Mouse (Mus musculus) kidney, adult 2 months (tissue): Measurements from ENCODE around the gene Il34. TPM values are rescaled to one million over a fixed set of nuclear protein-coding genes. Genes with fewer than 3 reads are reported as not detected.

Source experiments
- DNase-seq: peaks from one replicate; pipeline ENCODE4 v3.0.0; 2021
- H3K27ac ChIP-seq: fragments of 200-500 bp; 2 replicates; pipeline ENCODE4 v1.5.1; 2012; ENCODE audit warnings: low read depth, low read length, control low read depth, inconsistent platforms; ENCODE audit not compliant: insufficient read depth
- H3K27me3 ChIP-seq: fragments of 200-500 bp; replicated peaks from 2 replicates; pipeline ENCODE4 v1.6.1; 2012; ENCODE audit warnings: mild to moderate bottlenecking, moderate library complexity, low read length, inconsistent platforms; ENCODE audit not compliant: control insufficient read depth, insufficient read depth
- H3K36me3 ChIP-seq: fragments of 200-500 bp; 2 replicates; pipeline ENCODE4 v1.6.1; 2012; ENCODE audit warnings: mild to moderate bottlenecking, moderate library complexity, low read length, inconsistent platforms; ENCODE audit not compliant: control insufficient read depth, insufficient read depth
- H3K4me1 ChIP-seq: fragments of 200-500 bp; 2 replicates; pipeline ENCODE4 v1.6.1; 2011; ENCODE audit warnings: low read length; ENCODE audit not compliant: control insufficient read depth, insufficient read depth
- H3K4me3 ChIP-seq: fragments of 200-500 bp; 2 replicates; pipeline ENCODE4 v1.5.1; 2011; ENCODE audit warnings: mild to moderate bottlenecking, low read depth, low read length, control low read depth; ENCODE audit not compliant: insufficient read depth
- CTCF ChIP-seq: fragments of 200-500 bp; conservative IDR thresholded peaks from 2 replicates; pipeline ENCODE4 v1.5.1; 2011; ENCODE audit warnings: low read depth, mild to moderate bottlenecking, control low read depth, low read length, moderate library complexity, mixed read lengths; ENCODE audit not compliant: insufficient read depth, insufficient read length
- POLR2A ChIP-seq: fragments of 200-500 bp; IDR thresholded peaks from one replicate; pipeline ENCODE4 v1.6.1; 2011; ENCODE audit warnings: low read depth, low read length, control low read depth
- WGBS: fragments of 180-500 bp; shearing (Covaris S2); methylation state at CpG from one replicate; pipeline ENCODE4 v1.1.7; 2018; 5-methylcytosine and 5-hydroxymethylcytosine counted together
- polyA plus RNA-seq: library from polyadenylated mRNA; depleted of rRNA; stranded (reverse); fragments of >200 nt; gene quantifications from 2 replicates; pipeline ENCODE4 v1.2.3, GENCODE M21; 2012

The Il34 gene
- polyA plus RNA-seq, 1 experiment: 21.8 TPM

GRCm38 (mm10) chr8:110776335-110776734, 29.4 kb downstream of the Il34 start:
- DNase-seq: no peak
- TF ChIP-seq POLR2A: no peak
- TF ChIP-seq CTCF: no peak
- Histone ChIP-seq H3K36me3 (no peaks in the 10 kb centered on the region), H3K27me3 (no peaks in the 10 kb centered on the region), H3K4me1 (peaks cover 11% of the 10 kb centered on the region), H3K4me3 (no peak overlapping the region), H3K27ac (no peak overlapping the region)
- 98% methylated on average over 3 of the region's 3 CpGs for WGBS

- 77% methylated on average over 3 of the region's 3 CpGs for WGBS
Measured at GRCm38 (mm10) chr8:110775721-110776120, 30.0 kb downstream of the Il34 start.

DNA sequence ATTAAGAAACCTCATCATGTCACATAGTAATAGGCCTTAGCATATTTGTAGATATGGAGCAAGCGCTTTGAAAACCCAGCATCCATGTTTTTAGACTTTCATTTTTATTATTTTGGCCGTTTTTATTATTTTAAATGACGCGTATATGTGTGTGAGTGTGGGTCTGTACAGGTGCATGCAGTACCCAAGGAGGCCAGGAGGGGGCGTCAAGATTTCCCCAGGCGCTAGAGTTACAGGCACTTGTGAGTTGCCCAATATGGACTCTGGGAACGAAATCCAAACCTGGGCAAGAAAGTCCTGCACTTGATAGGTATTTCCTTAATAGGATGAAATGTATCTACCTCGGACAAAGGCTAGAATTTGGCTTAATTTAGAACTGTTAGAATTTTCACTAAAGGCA, 30.4 kb downstream of the Il34 start:
- no peak overlapping the region for H3K4me3 ChIP-seq
- no peaks in the 10 kb centered on the region for H3K36me3 ChIP-seq
- 83% methylated on average over 8 of the region's 8 CpGs for WGBS
- peak; percentile 22 for DNase-seq
- H3K27ac ChIP-seq: no peak overlapping the region
- no peaks in the 10 kb centered on the region for H3K27me3 ChIP-seq
- TF ChIP-seq POLR2A (no peak), CTCF (peak; percentile 36)
- peaks cover 11% of the 10 kb centered on the region for H3K4me1 ChIP-seq

More at GRCm38 (mm10) chr8:110775721-110776120, 30.0 kb downstream of the Il34 start:
- Histone ChIP-seq H3K27ac (no peak overlapping the region), H3K27me3 (no peaks in the 10 kb centered on the region), H3K36me3 (no peaks in the 10 kb centered on the region), H3K4me3 (no peak overlapping the region), H3K4me1 (peaks cover 11% of the 10 kb centered on the region)
- TF ChIP-seq POLR2A (no peak), CTCF (no peak)
- no peak for DNase-seq

GRCm38 (mm10) chr8:110774725-110775124, 31.0 kb downstream of the Il34 start:
- H3K27me3 ChIP-seq: no peaks in the 10 kb centered on the region
- WGBS: 78% methylated on average over 6 of the region's 6 CpGs
- DNase-seq: peak; percentile 36
- H3K27ac ChIP-seq: peak overlapping the region; percentile 95
- H3K4me3 ChIP-seq: no peak overlapping the region
- TF ChIP-seq POLR2A (no peak), CTCF (no peak)
- no peaks in the 10 kb centered on the region for H3K36me3 ChIP-seq
- H3K4me1 ChIP-seq: peaks cover 11% of the 10 kb centered on the region

GRCm38 (mm10) chr8:110774047-110774446, 31.7 kb downstream of the Il34 start:
- H3K4me3 ChIP-seq: no peak overlapping the region
- H3K4me1 ChIP-seq: peaks cover 11% of the 10 kb centered on the region
- TF ChIP-seq CTCF (no peak), POLR2A (no peak)
- peak; percentile 95 for DNase-seq
- no peaks in the 10 kb centered on the region for H3K27me3 ChIP-seq
- WGBS: 17% methylated on average over 3 of the region's 3 CpGs
- H3K27ac ChIP-seq: peak overlapping the region; percentile 95
- no peaks in the 10 kb centered on the region for H3K36me3 ChIP-seq

DNA sequence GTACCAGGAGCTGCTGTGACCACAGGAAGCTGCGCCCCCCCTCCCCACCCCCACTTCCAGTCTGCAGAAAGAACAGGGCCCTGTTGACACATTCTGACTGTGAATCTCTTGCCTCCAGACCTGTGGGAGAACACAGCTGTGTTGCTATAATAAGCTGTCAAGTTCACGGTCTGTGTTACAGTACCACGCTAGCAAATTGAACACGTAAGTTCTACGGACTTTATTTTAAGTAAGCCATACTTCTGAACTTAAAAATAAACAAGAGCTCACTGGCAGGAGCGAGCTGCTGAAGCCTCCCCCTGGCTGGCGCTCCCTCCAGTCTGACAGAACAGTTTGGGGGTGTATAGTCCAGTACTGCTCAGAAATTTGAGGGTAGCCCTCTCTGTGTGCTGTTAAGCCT, 33.3 kb downstream of the Il34 start:
- Histone ChIP-seq H3K27ac (no peak overlapping the region), H3K4me1 (peaks cover 11% of the 10 kb centered on the region), H3K27me3 (no peaks in the 10 kb centered on the region), H3K4me3 (no peak overlapping the region), H3K36me3 (no peaks in the 10 kb centered on the region)
- WGBS: 68% methylated on average over 7 of the region's 7 CpGs
- no peak for DNase-seq
- no peak for TF ChIP-seq POLR2A
- TF ChIP-seq CTCF: no peak

GRCm38 (mm10) chr8:110767261-110767660, 38.5 kb downstream of the Il34 start:
- no peak overlapping the region for H3K27ac ChIP-seq
- no peaks in the 10 kb centered on the region for H3K36me3 ChIP-seq
- WGBS: 88% methylated on average over 6 of the region's 6 CpGs
- no peak overlapping the region for H3K4me3 ChIP-seq
- H3K4me1 ChIP-seq: no peaks in the 10 kb centered on the region
- no peaks in the 10 kb centered on the region for H3K27me3 ChIP-seq
- no peak for DNase-seq
- no peak for TF ChIP-seq POLR2A

DNA sequence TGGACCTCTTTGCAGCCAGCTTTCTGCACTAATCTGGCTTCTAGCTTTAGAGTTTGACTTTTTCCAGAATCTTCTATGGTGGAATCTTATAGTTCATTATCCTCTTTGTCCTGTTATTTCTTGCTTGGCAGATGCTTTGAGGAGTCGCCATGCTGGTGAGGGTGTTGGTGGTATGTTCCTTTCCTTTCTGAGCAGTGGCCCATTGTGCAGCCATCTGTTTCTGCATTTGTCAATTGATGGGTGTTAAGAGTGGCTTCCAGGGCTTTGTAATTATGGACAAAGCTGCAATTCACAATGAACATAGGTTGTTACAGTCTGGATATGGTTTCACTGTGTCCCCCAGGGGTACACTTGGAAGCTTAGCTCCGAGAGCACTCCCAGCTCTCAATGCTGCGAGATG, 41.1 kb downstream of the Il34 start:
- Histone ChIP-seq H3K4me1 (peaks cover 5% of the 10 kb centered on the region; the same call in 1 of the 2 replicates), H3K27ac (no peak overlapping the region), H3K36me3 (no peaks in the 10 kb centered on the region), H3K4me3 (no peak overlapping the region), H3K27me3 (no peaks in the 10 kb centered on the region)
- TF ChIP-seq POLR2A: no peak
- TF ChIP-seq CTCF: no peak
- DNase-seq: no peak
- WGBS: 93% methylated on average over 3 of the region's 3 CpGs
